Mouse (Mus musculus): Measurements from ENCODE around the gene Trdmt1.
A peak's percentile ranks its signal among the peaks of the same experiment; 100 is the strongest.

Trdmt1 gene

DNA sequence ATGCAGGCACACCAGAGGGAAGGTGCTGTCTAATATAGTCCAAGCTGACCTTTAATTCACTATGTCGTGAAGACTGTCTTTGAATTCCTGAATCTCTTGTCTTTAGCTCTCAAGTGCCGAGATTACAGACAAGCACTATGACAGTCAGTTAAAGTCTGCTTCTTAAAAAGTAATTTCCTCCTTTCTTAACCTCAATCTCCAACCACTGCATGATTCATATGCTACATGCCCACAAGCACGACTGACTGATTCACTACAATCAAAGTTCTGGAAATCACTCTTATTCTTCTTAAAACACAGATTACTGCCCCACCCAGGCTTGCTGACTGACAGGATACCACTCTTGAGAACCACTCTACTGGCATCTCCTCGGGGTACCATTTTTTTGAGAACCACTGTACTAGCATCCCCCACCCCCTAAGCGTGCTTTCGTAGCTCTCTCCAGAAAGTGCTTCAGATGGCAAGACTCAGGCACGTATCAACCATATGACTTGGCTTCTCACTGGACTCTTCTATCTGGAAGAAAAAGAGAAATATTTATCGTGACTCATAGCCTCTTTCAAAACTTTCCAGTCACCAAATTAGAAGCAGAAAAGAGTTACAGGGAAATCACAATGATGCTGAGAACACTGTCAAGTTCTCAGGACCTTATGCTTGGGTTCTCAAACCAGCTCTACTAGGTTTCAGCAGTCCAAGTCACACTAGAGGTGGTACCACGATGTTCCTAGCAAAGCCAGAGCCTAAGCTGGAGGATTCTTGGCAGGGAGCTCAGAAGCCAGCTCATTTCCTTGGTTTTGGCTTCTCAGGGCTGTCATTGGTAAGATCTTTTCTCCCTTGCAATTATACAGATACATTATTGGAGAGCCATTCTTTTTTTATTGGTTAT lies 12.9 kb upstream of the Trdmt1 start:
- DNase-seq (ENCODE audit: low read depth), result peak; percentile 85

DNA sequence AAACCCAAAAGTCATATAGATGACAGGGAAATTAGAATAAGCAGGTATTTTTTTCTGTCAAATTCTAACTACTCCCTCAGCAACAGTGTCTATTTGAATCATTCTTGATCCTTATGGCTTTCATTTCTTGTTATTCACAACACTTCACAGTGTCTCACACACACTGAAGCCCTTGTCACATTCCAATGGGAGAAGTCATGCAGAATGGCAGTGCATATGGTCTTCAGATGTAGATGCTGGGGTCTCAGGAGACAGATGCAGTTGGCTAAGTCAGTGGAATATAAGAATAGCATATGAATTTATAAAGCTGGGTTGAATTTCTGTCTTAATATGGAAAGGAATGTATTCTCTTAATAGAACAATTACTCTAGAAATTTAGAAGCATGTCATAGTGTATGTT lies 11.8 kb upstream of the Trdmt1 start:
- no peak for DNase-seq (ENCODE audit: low read depth)

DNA sequence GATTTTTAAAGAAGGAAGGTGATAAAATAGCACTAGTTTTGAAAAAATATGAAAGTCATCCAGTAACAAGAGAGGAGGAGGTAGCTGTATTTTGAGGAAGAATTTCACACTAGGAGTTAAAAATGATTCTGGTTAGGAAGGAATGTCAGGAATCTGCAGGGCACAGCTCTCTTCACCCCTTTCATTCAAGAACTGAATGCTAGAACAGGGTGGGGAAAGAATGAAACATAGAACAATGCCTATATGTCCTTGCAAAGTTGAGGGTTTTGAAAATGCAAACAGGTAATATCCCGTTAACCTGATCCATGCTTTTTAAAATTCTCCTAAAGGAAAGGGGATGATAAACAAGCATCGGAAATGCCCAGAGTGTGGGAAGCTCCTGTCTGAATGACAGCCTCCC lies 9.5 kb upstream of the Trdmt1 start:
- no peak for DNase-seq (ENCODE audit: low read depth)

DNA sequence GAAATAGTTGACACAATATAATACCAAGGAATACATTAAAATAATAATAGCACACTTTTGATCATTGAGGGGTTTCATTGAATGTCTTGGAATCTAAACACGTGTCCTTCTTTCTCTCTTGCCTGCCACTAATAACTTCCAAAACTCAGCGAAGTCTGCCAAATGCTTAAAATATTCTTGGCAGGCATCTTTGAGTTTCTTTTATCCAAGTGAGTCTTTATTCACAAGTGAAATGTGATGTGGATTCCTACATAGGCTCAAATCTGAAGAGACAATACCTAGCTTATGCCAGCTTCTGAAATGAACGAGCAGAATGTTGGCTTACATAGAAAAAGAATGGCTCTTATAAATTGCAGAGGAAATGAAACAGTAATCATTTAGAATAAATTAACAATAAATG lies 4.3 kb upstream of the Trdmt1 start:
- no peak for DNase-seq (ENCODE audit: low read depth)

DNA sequence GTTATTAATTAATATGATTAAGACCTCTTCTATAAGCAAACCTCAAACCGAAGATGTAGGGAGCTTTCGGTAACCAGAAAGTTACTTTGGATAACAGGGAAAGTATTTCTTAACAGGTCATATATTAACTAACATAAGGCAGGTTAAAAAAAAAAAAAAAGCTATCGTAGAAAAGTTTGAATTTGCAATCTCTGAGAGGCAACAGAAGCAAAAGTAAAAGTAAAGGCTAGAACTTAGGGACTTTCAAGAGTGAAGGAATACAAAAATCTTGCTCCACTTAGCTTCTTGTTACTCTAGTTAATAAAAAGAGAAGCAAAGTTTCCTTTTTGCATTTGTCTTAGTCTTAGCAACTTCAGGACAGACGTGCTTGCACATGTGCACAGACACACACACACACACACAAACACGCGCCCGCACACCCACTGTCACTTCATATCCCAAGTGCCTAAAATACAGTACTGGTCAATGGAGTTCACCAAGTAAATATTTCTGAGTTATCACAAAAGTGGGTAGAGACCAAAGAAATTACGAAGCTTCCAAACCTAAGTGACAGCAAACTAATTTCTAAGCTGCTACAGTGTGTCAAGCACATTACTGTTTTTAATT lies 846 bp downstream of the Trdmt1 start:
- peak; percentile 74 for DNase-seq (ENCODE audit: low read depth)

DNA sequence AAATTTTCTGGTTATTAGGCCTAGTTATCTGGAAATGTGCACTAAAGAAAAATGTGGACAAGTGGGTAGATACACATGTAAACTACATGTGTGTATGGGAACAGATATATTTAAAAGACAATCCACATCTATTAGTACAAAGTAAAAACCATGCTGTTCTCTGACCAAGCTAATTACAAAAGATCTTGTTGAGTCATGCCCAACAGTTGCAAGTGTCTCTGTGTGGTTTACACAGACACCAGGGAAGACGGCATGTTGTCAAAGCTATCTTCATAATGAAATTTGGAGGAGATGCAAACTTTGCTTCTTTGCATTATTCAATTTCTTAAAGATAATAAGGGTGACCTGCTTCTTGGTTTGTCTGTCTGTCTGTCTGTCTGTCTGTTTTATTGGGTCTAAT lies 4.6 kb downstream of the Trdmt1 start:
- peak; percentile 68 for DNase-seq (ENCODE audit: low read depth)

DNA sequence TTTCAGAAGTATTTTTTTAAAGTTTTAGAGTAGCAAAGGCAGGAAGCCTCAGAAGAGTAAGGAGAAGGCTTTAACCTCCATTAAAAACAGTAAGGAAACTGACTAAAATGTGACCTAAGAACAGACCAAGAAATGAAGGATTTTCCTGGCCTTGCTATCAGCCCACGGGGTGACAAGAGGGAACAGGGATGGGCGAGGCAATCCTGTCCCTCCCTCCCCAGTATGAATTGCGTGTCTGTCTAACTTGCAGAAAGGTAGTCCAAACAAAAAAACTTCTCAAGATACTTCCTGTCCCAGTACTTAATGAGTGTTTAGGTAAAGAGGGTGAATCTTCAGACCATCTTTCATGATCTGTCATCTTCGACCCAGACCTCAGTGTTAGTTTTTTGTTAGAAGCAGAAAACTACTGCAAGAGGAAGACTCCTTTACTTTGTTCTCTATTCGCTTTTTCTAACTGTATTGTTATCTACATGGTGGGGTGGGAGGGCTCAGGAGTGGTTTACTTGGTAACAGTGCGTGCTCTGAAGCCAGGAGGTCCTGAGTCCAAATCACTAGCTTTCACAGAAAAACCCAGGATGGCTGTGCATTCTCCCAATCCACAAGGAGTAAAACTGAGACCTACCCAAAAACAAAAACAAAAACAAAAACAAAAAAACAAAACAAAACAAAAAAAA lies 5.6 kb downstream of the Trdmt1 start:
- peak; percentile 18 for DNase-seq (ENCODE audit: low read depth)

DNA sequence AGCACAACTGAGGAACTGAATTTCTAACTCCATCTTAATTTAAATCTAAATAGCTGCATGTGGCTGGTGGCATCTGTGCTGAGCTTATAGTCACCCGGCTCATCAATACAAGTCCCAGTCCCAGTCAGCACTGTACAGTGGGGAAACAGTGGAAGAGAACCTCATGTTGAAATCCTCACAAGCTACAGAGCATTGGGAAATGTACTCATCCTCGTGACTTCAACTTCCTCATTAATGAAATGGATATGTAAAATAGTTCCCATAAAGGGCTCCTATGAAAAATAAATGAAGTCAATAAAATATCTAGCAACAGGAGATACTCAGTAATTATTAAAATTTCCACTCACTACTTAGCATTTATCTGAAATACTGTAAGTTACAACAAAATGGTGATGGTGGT lies 6.2 kb downstream of the Trdmt1 start:
- DNase-seq (ENCODE audit: low read depth), result peak; percentile 74

DNA sequence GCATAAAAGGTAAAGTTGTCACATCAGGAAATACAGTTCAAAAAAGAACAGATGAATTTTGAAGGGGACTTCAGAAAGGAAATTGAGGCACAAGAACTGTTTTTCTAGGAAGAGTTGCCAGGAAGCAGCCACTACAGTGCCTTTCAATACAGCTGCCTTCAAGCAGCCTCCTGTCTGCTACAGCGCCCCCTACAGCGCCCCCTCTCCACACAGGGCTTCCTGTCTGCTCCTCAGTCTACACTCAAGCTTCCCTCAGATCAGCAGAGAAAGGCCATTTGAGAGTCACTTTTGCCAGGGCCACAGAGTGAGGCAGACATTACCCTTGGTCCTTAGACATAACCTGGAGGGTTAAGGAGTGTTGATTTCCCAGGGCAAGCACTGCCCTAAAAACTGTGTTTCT lies 6.7 kb downstream of the Trdmt1 start:
- DNase-seq (ENCODE audit: low read depth), result peak; percentile 53

DNA sequence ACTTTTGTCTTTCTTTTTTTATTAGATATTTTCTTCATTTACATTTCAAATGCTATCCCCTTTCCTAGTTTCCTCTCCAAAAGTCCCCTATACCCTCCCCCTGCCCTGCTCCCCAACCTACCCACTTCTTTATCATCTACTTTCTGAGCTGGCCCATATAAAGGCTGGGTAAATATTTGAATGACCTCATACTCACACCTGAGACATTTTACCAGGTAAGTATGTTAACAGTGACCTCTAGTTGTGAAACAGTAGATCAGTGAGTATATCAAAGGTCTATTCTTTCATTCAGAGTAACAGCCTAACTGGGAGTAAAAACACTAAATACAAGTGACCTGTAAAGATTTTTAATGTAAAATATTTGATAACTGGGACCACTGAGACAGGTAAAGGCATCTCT lies 7.7 kb downstream of the Trdmt1 start:
- DNase-seq (ENCODE audit: low read depth), result peak; percentile 28

DNA sequence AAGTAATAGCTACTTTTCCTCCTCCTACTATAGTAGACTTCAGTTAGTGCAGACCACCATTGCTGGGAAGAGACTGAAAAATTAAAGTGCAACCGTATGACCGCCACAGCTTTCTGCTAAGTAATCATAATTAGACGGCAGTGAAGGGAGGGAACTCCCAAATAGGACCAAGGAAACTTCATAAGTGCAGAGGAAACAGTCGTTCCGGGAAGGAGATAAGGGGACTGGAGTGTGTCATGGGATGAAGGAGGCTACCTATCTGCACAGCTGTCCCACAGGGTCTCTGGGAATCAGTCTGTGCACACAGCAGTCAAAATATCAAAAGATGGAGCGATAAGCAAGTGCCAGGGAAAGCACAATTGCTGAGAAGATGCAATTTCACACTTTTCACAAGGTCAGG lies 13.8 kb downstream of the Trdmt1 start:
- no peak for DNase-seq (ENCODE audit: low read depth)

DNA sequence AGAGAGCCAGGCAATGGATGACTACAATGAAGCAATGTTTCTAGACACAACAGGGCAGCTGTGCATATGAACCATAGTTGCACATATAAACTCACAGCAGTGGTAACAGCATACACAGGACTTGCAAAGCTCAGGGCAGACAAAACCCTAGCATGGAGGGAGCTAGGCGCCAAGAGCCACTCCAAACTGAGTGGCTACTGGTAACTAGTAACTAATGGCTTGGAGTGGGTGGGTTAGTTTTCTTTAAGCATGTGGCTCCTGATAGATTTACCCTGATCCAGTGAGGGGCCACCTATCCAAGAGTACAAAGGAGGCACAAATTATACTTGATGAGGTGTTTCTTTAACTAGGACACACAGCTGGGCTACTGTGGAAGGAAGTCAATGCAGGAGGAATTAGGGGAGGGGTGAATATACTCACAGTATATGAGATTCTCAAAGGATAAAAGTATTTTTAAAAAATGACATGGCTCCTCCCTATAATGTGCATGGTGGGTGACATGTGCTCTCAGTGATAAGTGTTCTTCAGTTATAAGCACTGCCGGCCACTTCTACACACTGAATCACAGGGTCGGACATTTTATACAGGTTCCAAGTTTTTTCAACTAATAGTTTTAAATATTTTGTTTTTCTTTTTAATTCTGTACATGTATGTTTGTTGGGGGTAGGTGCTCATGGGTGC lies 15.1 kb downstream of the Trdmt1 start:
- DNase-seq (ENCODE audit: low read depth), result no peak

DNA sequence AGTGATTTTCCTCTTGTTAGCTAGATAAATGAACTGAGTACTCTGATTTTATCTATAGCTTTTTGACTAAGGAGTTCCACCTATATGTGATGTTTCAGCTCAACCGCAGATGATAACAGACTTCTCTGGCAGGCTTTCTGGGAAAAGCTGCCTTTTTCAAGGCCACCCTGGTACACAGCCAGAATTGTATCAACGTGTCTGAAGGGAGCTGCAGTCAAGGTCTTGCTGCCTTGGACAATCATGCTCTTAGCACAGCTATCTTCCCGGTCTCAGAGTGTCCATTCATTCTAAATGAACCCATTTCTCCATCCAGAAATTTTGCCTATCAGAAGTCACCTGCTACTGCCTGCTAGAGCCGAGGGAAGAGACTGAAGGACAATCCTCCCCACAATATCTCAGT lies 16.9 kb downstream of the Trdmt1 start:
- DNase-seq (ENCODE audit: low read depth), result no peak

DNA sequence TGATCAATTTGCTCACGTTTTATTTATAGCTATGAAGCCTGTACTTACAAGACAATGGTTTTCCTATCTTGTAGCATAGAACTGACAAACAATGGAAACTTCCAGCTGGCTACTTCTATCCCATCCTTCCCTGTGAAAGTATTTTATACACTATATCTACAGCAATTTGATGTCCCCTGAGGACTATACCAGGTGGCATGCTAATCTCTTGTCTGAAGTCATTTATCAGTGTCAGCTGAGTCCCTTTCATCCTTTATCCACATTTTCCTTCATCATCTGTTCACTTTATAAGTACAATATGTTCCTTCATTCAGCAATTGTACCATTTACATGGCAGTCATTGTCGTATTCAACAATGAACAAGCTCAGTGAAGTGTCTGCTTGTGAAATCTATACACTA lies 17.3 kb downstream of the Trdmt1 start:
- DNase-seq (ENCODE audit: low read depth), result no peak

DNA sequence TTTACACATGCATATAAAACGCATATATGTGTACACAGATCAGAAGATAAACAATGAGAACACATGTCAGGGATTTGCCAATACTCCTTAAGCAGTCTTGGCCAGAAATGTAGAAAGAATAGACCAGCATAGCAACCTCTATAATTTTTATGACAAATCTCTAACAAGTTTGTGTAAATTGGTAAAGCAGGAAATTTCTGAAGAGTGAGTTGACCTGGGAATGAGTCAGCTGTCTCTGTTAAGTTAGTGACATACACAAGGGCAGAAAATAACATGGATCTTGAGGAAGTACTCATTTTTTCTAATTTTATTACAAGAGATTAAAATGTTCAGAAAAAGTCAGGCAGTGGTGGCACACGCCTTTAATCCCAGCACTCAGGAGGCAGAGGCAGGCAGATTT lies 18.3 kb downstream of the Trdmt1 start:
- DNase-seq (ENCODE audit: low read depth), result peak; percentile 48

DNA sequence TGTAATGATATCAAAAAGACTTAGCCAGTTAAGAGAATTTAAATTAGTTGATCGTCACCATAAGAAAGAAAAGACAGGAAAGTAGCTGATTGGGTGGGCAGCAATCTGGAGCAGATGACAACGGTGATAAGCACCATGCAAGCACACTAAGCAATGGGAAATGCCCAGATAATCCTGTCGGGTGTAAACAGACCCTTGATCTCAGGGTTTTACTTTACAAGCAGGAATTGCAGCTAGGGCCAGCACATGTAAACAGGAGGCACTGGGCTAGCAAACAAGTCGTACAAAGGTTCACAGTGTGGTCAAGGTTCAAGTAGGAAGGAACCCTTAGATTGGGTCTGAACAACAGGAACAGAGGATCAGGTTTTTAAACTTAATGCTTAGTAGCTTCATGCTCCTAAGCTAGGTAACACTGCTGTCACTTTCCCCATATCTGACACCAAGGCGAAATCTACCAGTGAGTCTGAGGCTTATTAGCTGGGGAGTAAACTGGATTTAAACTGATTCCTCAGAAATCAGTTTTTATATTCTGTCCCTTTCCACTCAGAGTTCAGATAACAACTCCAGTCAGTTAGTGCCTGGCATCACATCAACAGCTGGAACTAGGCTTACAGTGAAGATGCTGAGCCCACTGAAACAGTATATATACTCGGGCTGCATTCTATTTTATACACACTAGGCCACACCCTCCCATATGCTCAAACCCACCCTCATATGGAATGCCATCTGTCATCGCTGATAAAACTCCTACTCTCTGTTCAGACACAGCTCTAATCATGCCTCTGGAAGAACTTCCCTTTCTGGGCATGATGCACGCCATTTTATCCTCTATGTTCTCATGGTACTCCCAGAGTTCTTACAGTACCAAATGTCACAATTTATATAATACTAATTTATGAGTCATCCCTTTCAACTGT lies 20.7 kb downstream of the Trdmt1 start:
- peak; percentile 50 for DNase-seq (ENCODE audit: low read depth)

DNA sequence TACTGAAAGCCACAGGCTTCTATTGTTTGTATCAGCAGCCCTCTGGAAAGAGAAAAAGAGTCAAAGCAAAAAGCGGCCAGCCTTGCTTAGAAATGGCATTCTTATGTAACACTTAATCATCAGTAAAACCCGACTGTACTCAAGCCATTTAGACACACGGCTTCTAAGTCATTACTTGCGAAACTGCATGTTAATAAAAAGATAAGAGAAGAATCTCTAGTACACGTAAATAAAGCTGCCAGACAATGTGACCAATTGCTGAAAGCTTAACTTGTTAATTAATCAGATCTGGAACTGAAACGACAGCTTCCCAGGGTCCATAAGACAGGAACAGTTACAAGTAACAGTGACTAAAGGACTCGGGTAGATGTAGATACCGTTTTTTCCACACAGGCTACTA lies 22.4 kb downstream of the Trdmt1 start:
- DNase-seq (ENCODE audit: low read depth), result peak; percentile 38

DNA sequence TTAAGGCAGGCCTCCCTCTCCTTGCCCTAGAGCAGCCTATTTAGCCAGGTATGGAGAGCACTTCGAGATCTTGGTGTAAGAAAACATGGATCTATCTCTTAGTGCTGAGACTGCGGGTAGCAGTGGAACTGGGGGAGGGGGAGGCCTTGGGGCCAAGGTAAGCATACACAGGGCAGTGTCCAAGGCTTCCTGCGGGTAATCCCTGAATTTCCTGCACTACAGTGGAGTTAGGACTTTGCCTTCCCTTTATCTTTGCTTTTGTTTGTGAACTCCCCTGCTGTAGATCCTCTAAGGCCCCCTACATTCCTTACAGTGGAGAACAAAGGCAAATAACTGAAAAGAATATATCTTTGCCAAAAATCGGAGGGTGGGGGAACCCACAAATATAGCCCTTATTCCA lies 29.5 kb downstream of the Trdmt1 start:
- DNase-seq (ENCODE audit: low read depth), result no peak

DNA sequence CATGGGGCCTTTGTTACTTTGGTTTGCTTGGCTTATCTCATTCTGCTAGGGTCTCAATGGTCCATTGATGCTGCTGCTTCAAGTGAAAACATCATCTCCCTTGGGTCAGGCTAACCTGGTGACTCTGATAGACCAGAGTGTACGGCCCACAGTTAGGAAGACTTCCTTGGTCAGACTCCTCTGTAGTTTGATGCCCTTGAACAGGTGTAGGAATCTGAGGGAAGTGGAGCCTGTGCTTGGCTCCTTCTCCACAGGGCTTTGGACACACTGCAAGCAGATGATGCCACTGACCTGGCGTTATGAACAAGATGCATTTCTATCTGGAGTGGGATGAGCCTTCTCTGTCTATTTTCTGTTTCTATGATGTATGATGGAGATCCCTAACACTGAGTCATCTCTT lies 41.8 kb downstream of the Trdmt1 start:
- DNase-seq (ENCODE audit: low read depth), result no peak

DNA sequence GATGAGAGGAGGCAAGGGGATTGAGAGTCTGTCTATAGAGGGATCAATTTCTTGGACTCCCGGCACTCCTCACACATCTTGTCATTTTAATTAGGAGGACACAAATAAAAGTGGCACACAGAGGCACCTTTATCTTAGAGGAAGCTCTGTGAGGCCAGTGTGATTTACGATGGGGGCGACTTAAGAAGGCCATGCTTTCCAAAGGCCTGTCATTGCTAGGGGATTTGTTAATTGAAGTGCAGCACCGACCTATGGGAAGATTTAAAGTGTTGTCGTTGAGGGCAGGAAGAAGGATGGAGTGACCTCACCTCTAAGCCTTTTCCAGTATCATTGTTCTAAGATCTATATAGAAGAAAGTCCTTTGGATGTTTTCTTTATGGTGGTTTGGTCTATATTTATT lies 42.9 kb downstream of the Trdmt1 start:
- no peak for DNase-seq (ENCODE audit: low read depth)

DNA sequence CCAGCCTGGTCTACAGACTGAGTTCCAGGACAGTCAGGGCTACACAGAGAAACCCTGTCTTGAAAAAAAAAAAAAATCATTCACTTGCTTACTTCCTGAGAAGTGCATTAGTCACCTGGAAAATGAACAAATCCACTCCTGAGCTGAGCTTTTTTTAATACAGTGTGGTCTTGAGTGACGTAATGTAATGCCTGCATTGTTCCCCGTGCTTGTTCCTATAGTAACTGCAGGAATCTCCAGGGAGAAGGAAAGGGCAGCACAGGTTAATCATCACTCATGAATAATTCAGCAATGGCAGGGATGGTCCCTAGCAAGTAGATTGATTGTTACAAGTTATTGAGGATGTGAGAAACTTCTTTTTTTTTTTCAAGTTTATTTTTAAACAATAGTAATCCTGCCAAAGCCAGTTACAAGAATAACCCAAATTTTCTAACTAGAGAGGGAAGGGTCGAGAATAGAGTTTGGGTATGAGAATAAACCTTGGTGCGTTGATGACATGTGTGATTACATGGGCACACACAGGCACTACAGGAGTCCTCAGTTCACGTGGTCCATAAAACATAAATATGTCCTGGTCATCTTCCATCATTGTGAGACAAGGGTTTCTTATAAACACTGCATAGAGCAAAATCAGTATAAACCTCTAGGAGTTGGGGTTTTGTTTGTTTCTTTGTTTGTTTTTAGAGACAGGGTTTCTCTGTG lies 44.0 kb downstream of the Trdmt1 start:
- DNase-seq (ENCODE audit: low read depth), result peak; percentile 52

Measured in 416B (cell line).